Mouse (Mus musculus): Measurements from ENCODE around the gene Cacnb4. TPM values are rescaled to one million over a fixed set of nuclear protein-coding genes. Genes with fewer than 3 reads are reported as not detected.

Gene Cacnb4
- polyA plus RNA-seq, 1 experiment from 2014 or later, result 0.34 TPM

GRCm38 (mm10) chr2:52461206-52461967 is 215.2 kb downstream of the Cacnb4 start:
- ATAC-seq (replicated peaks; ENCODE audit: extremely low read depth, insufficient read depth, low FRiP score), result no peak
- 87% methylated on average over 12 of the region's 12 CpGs for WGBS
- no peaks in the 10 kb centered on the region for H3K4me1 ChIP-seq (ENCODE audit: control insufficient read depth, insufficient read depth, low read length)
- no peak overlapping the region for H3K4me2 ChIP-seq (ENCODE audit: low read depth, low read length)
- no peaks in the 10 kb centered on the region for H3K27me3 ChIP-seq (ENCODE audit: control insufficient read depth, insufficient read depth, low read length)
- no peak overlapping the region for H3K27ac ChIP-seq (ENCODE audit: low read length)
- no peaks in the 10 kb centered on the region for H3K9me3 ChIP-seq (replicated peaks; ENCODE audit: control insufficient read depth, low read length)
- H3K4me3 ChIP-seq (ENCODE audit: low read length), result no peak overlapping the region
- no peak overlapping the region for H3K9ac ChIP-seq (ENCODE audit: low read length)
- no peaks in the 10 kb centered on the region for H3K36me3 ChIP-seq (ENCODE audit: control insufficient read depth, insufficient read depth)

- Histone ChIP-seq H3K4me3 (ENCODE audit: low read length) (no peak overlapping the region), H3K27me3 (ENCODE audit: control insufficient read depth, insufficient read depth, low read length) (no peaks in the 10 kb centered on the region), H3K4me1 (ENCODE audit: control insufficient read depth, insufficient read depth, low read length) (peaks cover 3% of the 10 kb centered on the region), H3K27ac (ENCODE audit: low read length) (no peak overlapping the region), H3K4me2 (ENCODE audit: low read depth, low read length) (no peak overlapping the region), H3K9me3 (replicated peaks; ENCODE audit: control insufficient read depth, low read length) (no peaks in the 10 kb centered on the region), H3K36me3 (ENCODE audit: control insufficient read depth, insufficient read depth) (no peaks in the 10 kb centered on the region), H3K9ac (ENCODE audit: low read length) (no peak overlapping the region)
- ATAC-seq (replicated peaks; ENCODE audit: extremely low read depth, insufficient read depth, low FRiP score), result no peak
- 53% methylated on average over 7 of the region's 7 CpGs for WGBS
These were observed 220.8 kb downstream of the Cacnb4 start for GRCm38 (mm10) chr2:52455606-52456479.

- Histone ChIP-seq H3K27me3 (ENCODE audit: control insufficient read depth, insufficient read depth, low read length) (no peaks in the 10 kb centered on the region), H3K4me2 (ENCODE audit: low read depth, low read length) (no peak overlapping the region), H3K4me3 (ENCODE audit: low read length) (no peak overlapping the region), H3K27ac (ENCODE audit: low read length) (no peak overlapping the region), H3K4me1 (ENCODE audit: control insufficient read depth, insufficient read depth, low read length) (peaks cover 14% of the 10 kb centered on the region), H3K36me3 (ENCODE audit: control insufficient read depth, insufficient read depth) (no peaks in the 10 kb centered on the region), H3K9me3 (replicated peaks; ENCODE audit: control insufficient read depth, low read length) (no peaks in the 10 kb centered on the region), H3K9ac (ENCODE audit: low read length) (no peak overlapping the region)
- 35% methylated on average over 8 of the region's 8 CpGs for WGBS
- ATAC-seq (replicated peaks; ENCODE audit: extremely low read depth, insufficient read depth, low FRiP score), result no peak
These were observed 226.8 kb downstream of the Cacnb4 start for GRCm38 (mm10) chr2:52449818-52450217.

- H3K9me3 ChIP-seq (replicated peaks; ENCODE audit: control insufficient read depth, low read length), result no peaks in the 10 kb centered on the region
- WGBS, result 33% methylated on average over 1 of the region's 1 CpGs
- H3K9ac ChIP-seq (ENCODE audit: low read length), result no peak overlapping the region
- no peak overlapping the region for H3K27ac ChIP-seq (ENCODE audit: low read length)
- H3K4me2 ChIP-seq (ENCODE audit: low read depth, low read length), result no peak overlapping the region
- ATAC-seq (replicated peaks; ENCODE audit: extremely low read depth, insufficient read depth, low FRiP score), result no peak
- H3K4me1 ChIP-seq (ENCODE audit: control insufficient read depth, insufficient read depth, low read length), result peaks cover 14% of the 10 kb centered on the region
- no peak overlapping the region for H3K4me3 ChIP-seq (ENCODE audit: low read length)
- H3K27me3 ChIP-seq (ENCODE audit: control insufficient read depth, insufficient read depth, low read length), result no peaks in the 10 kb centered on the region
- H3K36me3 ChIP-seq (ENCODE audit: control insufficient read depth, insufficient read depth), result no peaks in the 10 kb centered on the region
These were observed 227.7 kb downstream of the Cacnb4 start for GRCm38 (mm10) chr2:52448916-52449315.

- no peak for ATAC-seq (replicated peaks; ENCODE audit: extremely low read depth, insufficient read depth, low FRiP score)
- Histone ChIP-seq H3K9me3 (replicated peaks; ENCODE audit: control insufficient read depth, low read length) (no peaks in the 10 kb centered on the region), H3K4me3 (ENCODE audit: low read length) (no peak overlapping the region), H3K27ac (ENCODE audit: low read length) (no peak overlapping the region), H3K36me3 (ENCODE audit: control insufficient read depth, insufficient read depth) (no peaks in the 10 kb centered on the region), H3K27me3 (ENCODE audit: control insufficient read depth, insufficient read depth, low read length) (no peaks in the 10 kb centered on the region), H3K4me2 (ENCODE audit: low read depth, low read length) (no peak overlapping the region), H3K9ac (ENCODE audit: low read length) (no peak overlapping the region), H3K4me1 (ENCODE audit: control insufficient read depth, insufficient read depth, low read length) (peaks cover 21% of the 10 kb centered on the region)
- WGBS, result 42% methylated on average over 5 of the region's 5 CpGs
These were observed 230.0 kb downstream of the Cacnb4 start for GRCm38 (mm10) chr2:52446648-52447047.

- peaks cover 31% of the 10 kb centered on the region for H3K4me1 ChIP-seq (ENCODE audit: control insufficient read depth, insufficient read depth, low read length)
- 55% methylated on average over 5 of the region's 5 CpGs for WGBS
- H3K4me3 ChIP-seq (ENCODE audit: low read length), result no peak overlapping the region
- no peak for ATAC-seq (replicated peaks; ENCODE audit: extremely low read depth, insufficient read depth, low FRiP score)
- H3K27me3 ChIP-seq (ENCODE audit: control insufficient read depth, insufficient read depth, low read length), result no peaks in the 10 kb centered on the region
- no peak overlapping the region for H3K9ac ChIP-seq (ENCODE audit: low read length)
- no peaks in the 10 kb centered on the region for H3K36me3 ChIP-seq (ENCODE audit: control insufficient read depth, insufficient read depth)
- H3K27ac ChIP-seq (ENCODE audit: low read length), result peak overlapping the region; percentile 23; the same call in 1 of the 2 replicates
- no peaks in the 10 kb centered on the region for H3K9me3 ChIP-seq (replicated peaks; ENCODE audit: control insufficient read depth, low read length)
- H3K4me2 ChIP-seq (ENCODE audit: low read depth, low read length), result no peak overlapping the region
These were observed 234.5 kb downstream of the Cacnb4 start for GRCm38 (mm10) chr2:52442125-52442524.

GRCm38 (mm10) chr2:52440420-52441015 is 236.1 kb downstream of the Cacnb4 start:
- 87% methylated on average over 4 of the region's 4 CpGs for WGBS
- no peak overlapping the region for H3K4me3 ChIP-seq (ENCODE audit: low read length)
- no peak overlapping the region for H3K9ac ChIP-seq (ENCODE audit: low read length)
- H3K27me3 ChIP-seq (ENCODE audit: control insufficient read depth, insufficient read depth, low read length), result no peaks in the 10 kb centered on the region
- H3K4me1 ChIP-seq (ENCODE audit: control insufficient read depth, insufficient read depth, low read length), result peaks cover 31% of the 10 kb centered on the region
- no peak overlapping the region for H3K27ac ChIP-seq (ENCODE audit: low read length)
- no peak for ATAC-seq (replicated peaks; ENCODE audit: extremely low read depth, insufficient read depth, low FRiP score)
- no peak overlapping the region for H3K4me2 ChIP-seq (ENCODE audit: low read depth, low read length)
- H3K9me3 ChIP-seq (replicated peaks; ENCODE audit: control insufficient read depth, low read length), result no peaks in the 10 kb centered on the region
- H3K36me3 ChIP-seq (ENCODE audit: control insufficient read depth, insufficient read depth), result no peaks in the 10 kb centered on the region

GRCm38 (mm10) chr2:52438437-52438836 is 238.2 kb downstream of the Cacnb4 start:
- H3K9ac ChIP-seq (ENCODE audit: low read length), result no peak overlapping the region
- no peak overlapping the region for H3K4me2 ChIP-seq (ENCODE audit: low read depth, low read length)
- H3K27me3 ChIP-seq (ENCODE audit: control insufficient read depth, insufficient read depth, low read length), result no peaks in the 10 kb centered on the region
- no peak overlapping the region for H3K4me3 ChIP-seq (ENCODE audit: low read length)
- peaks cover 33% of the 10 kb centered on the region for H3K4me1 ChIP-seq (ENCODE audit: control insufficient read depth, insufficient read depth, low read length)
- H3K27ac ChIP-seq (ENCODE audit: low read length), result peak overlapping the region; percentile 82
- H3K36me3 ChIP-seq (ENCODE audit: control insufficient read depth, insufficient read depth), result no peaks in the 10 kb centered on the region
- no peak for ATAC-seq (replicated peaks; ENCODE audit: extremely low read depth, insufficient read depth, low FRiP score)
- no peaks in the 10 kb centered on the region for H3K9me3 ChIP-seq (replicated peaks; ENCODE audit: control insufficient read depth, low read length)
- WGBS, result 89% methylated on average over 4 of the region's 4 CpGs

GRCm38 (mm10) chr2:52438013-52438412 is 238.6 kb downstream of the Cacnb4 start:
- H3K27ac ChIP-seq (ENCODE audit: low read length), result peak overlapping the region; percentile 82
- no peak overlapping the region for H3K4me3 ChIP-seq (ENCODE audit: low read length)
- no peaks in the 10 kb centered on the region for H3K36me3 ChIP-seq (ENCODE audit: control insufficient read depth, insufficient read depth)
- peak; percentile 92 for ATAC-seq (replicated peaks; ENCODE audit: extremely low read depth, insufficient read depth, low FRiP score)
- no peak overlapping the region for H3K9ac ChIP-seq (ENCODE audit: low read length)
- no peaks in the 10 kb centered on the region for H3K27me3 ChIP-seq (ENCODE audit: control insufficient read depth, insufficient read depth, low read length)
- WGBS, result 14% methylated on average over 6 of the region's 6 CpGs
- no peaks in the 10 kb centered on the region for H3K9me3 ChIP-seq (replicated peaks; ENCODE audit: control insufficient read depth, low read length)
- H3K4me1 ChIP-seq (ENCODE audit: control insufficient read depth, insufficient read depth, low read length), result peaks cover 33% of the 10 kb centered on the region
- no peak overlapping the region for H3K4me2 ChIP-seq (ENCODE audit: low read depth, low read length)

Data from heart, embryonic 16.5 days (tissue).